Mouse (Mus musculus) activated CD4-positive, CD25-positive, alpha-beta regulatory T cell, adult 4 months (primary cell): Measurements from ENCODE around the gene Abhd17c. TPM values are rescaled to one million over a fixed set of nuclear protein-coding genes. Genes with fewer than 3 reads are reported as not detected.
"Not testable (repeated sequence)": the region's sequence is repeated elsewhere in the genome, so short reads cannot be mapped to it uniquely, and the experiment has no call there.

Source experiments
- ATAC-seq: one replicate; pipeline ENCODE4 v1.8.0; 2017
- polyA plus RNA-seq, 2 experiments: library from polyadenylated mRNA; unstranded; fragments of 100-300 nt; shearing (Covaris generic); gene quantifications; one replicate each; pipeline ENCODE4 v1.2.1; 2017

Abhd17c gene
- polyA plus RNA-seq, 2 experiments from 2014 or later: 6.6 to 12.2 TPM

- ATAC-seq: no peak
These were observed 681 bp upstream of the Abhd17c start for GRCm38 (mm10) chr7:84152374-84152773.

GRCm38 (mm10) chr7:84151960-84152334 lies 254 bp upstream of the Abhd17c start:
- ATAC-seq: peak; percentile 95

GRCm38 (mm10) chr7:84150361-84151000 lies 1.2 kb downstream of the Abhd17c start:
- ATAC-seq: no peak

- ATAC-seq: no peak
These were observed 1.9 kb downstream of the Abhd17c start for GRCm38 (mm10) chr7:84149821-84150220.

- no peak for ATAC-seq
These were observed 2.8 kb downstream of the Abhd17c start for GRCm38 (mm10) chr7:84148896-84149295.

- ATAC-seq: no peak
These were observed 3.9 kb downstream of the Abhd17c start for GRCm38 (mm10) chr7:84147746-84148145.

- ATAC-seq: no peak
These were observed 6.1 kb downstream of the Abhd17c start for GRCm38 (mm10) chr7:84145633-84146032.

- ATAC-seq: peak; percentile 57
These were observed 8.8 kb downstream of the Abhd17c start for GRCm38 (mm10) chr7:84142736-84143473.

GRCm38 (mm10) chr7:84142196-84142595 lies 9.5 kb downstream of the Abhd17c start:
- no peak for ATAC-seq

GRCm38 (mm10) chr7:84139566-84139965 lies 12.1 kb downstream of the Abhd17c start:
- ATAC-seq: no peak

- no peak for ATAC-seq
These were observed 13.0 kb downstream of the Abhd17c start for GRCm38 (mm10) chr7:84138731-84139130.

GRCm38 (mm10) chr7:84137779-84138178 lies 13.9 kb downstream of the Abhd17c start:
- no peak for ATAC-seq

GRCm38 (mm10) chr7:84135799-84136700 lies 15.6 kb downstream of the Abhd17c start:
- no peak for ATAC-seq

- ATAC-seq: no peak
These were observed 19.0 kb downstream of the Abhd17c start for GRCm38 (mm10) chr7:84132704-84133103.

GRCm38 (mm10) chr7:84131736-84132135 lies 20.0 kb downstream of the Abhd17c start:
- ATAC-seq: no peak

GRCm38 (mm10) chr7:84128661-84129060 lies 23.0 kb downstream of the Abhd17c start:
- ATAC-seq: no peak

- no peak for ATAC-seq
These were observed 26.0 kb downstream of the Abhd17c start for GRCm38 (mm10) chr7:84125730-84126129.

- not testable (repeated sequence) for ATAC-seq
These were observed 28.0 kb downstream of the Abhd17c start for GRCm38 (mm10) chr7:84123651-84124050.

- no peak for ATAC-seq
These were observed 29.9 kb downstream of the Abhd17c start for GRCm38 (mm10) chr7:84121778-84122177.

- ATAC-seq: no peak
These were observed 31.4 kb downstream of the Abhd17c start for GRCm38 (mm10) chr7:84120142-84120760.

- ATAC-seq: peak; percentile 54
These were observed 32.2 kb downstream of the Abhd17c start for GRCm38 (mm10) chr7:84119216-84120105.
